Mouse (Mus musculus) CH12.LX (cell line): ENCODE measurements around the gene Nid1. TPM values are rescaled to one million over a fixed set of nuclear protein-coding genes. Genes with fewer than 3 reads are reported as not detected.

Experiments
- DNase-seq: peaks from one replicate; pipeline ENCODE4 v3.0.0-alpha.2; 2013; ENCODE audit errors: extremely low read depth
- H3K27ac ChIP-seq: 2 replicates; pipeline ENCODE4 v1.5.1; 2012; ENCODE audit warnings: low read depth, mild to moderate bottlenecking, control low read depth, moderate library complexity; ENCODE audit not compliant: insufficient read depth
- H3K27me3 ChIP-seq: replicated peaks from 2 replicates; pipeline ENCODE3; 2012; ENCODE audit warnings: inconsistent platforms
- H3K36me3 ChIP-seq, 2 experiments: replicated peaks in 1 of 2; 2 replicates each; pipeline versions ENCODE3 to v1.6.1; 2012; ENCODE audit warnings: inconsistent platforms in 1 of 2, low read length in 1 of 2, mild to moderate bottlenecking in 1 of 2, mixed read lengths in 1 of 2, moderate library complexity in 1 of 2; ENCODE audit not compliant: control insufficient read depth in 1 of 2, insufficient read depth in 1 of 2
- H3K4me1 ChIP-seq, 2 experiments: 2 replicates each; pipeline ENCODE4 v1.6.1; 2012; ENCODE audit warnings: inconsistent platforms in 1 of 2, moderate library complexity in 1 of 2; ENCODE audit not compliant: insufficient read depth in 2 of 2, control insufficient read depth in 1 of 2
- H3K4me2 ChIP-seq: 2 replicates; pipeline ENCODE4 v1.6.1; 2012; ENCODE audit warnings: low read depth, mild to moderate bottlenecking, control low read depth; ENCODE audit not compliant: poor library complexity, insufficient read depth, severe bottlenecking
- H3K4me3 ChIP-seq, 3 experiments: fragments of 150-350 bp in 1 of 3; sonication (generic) in 1 of 3; replicated peaks in 1 of 3; 2 replicates each; pipeline versions ENCODE3 to v1.5.1; 2011 to 2012; ENCODE audit warnings: low read depth in 2 of 3, low read length in 2 of 3, mild to moderate bottlenecking in 2 of 3, moderate library complexity in 2 of 3, control low read depth in 1 of 3, improper control_type of control experiment in 1 of 3, inconsistent platforms in 1 of 3, mixed read lengths in 1 of 3; ENCODE audit not compliant: poor library complexity in 1 of 3
- H3K79me2 ChIP-seq: replicated peaks from 2 replicates; pipeline ENCODE4 v1.6.1; 2012; ENCODE audit warnings: mild to moderate bottlenecking, moderate library complexity; ENCODE audit not compliant: control insufficient read depth, poor library complexity, insufficient read depth, severe bottlenecking; ENCODE audit errors: extremely low read depth
- H3K9ac ChIP-seq: 2 replicates; pipeline ENCODE4 v1.6.1; 2012; ENCODE audit warnings: low read depth, mild to moderate bottlenecking, control low read depth, moderate library complexity; ENCODE audit not compliant: insufficient read depth
- H3K9me3 ChIP-seq: replicated peaks from 2 replicates; pipeline ENCODE3; 2012; ENCODE audit warnings: low read length, inconsistent platforms, mixed read lengths
- CTCF ChIP-seq, 2 experiments: IDR thresholded peaks in 1 of 2; conservative IDR thresholded peaks in 1 of 2; 2 replicates each; pipeline ENCODE4 v1.5.1; 2011 to 2012; ENCODE audit warnings: low read depth in 2 of 2, low read length in 2 of 2, improper control_type of control experiment in 1 of 2, inconsistent platforms in 1 of 2, mild to moderate bottlenecking in 1 of 2, moderate library complexity in 1 of 2
- ETS1 ChIP-seq: conservative IDR thresholded peaks from 2 replicates; pipeline ENCODE4 v1.6.1; 2012; ENCODE audit warnings: low read depth, mild to moderate bottlenecking, inconsistent platforms, low read length, improper control_type of control experiment, moderate library complexity
- HCFC1 ChIP-seq: IDR thresholded peaks from 2 replicates; pipeline ENCODE4 v1.6.1; 2012; ENCODE audit warnings: low read depth, mild to moderate bottlenecking, inconsistent platforms, low read length, improper control_type of control experiment
- JUND ChIP-seq: conservative IDR thresholded peaks from 2 replicates; pipeline ENCODE4 v1.6.1; 2011; ENCODE audit warnings: low read depth, low read length, improper control_type of control experiment
- MAX ChIP-seq: IDR thresholded peaks from 2 replicates; pipeline ENCODE4 v1.6.1; 2011; ENCODE audit warnings: low read length, improper control_type of control experiment
- MAZ ChIP-seq: IDR thresholded peaks from 2 replicates; pipeline ENCODE4 v1.6.1; 2012; ENCODE audit warnings: low read depth, mild to moderate bottlenecking, inconsistent platforms, low read length, improper control_type of control experiment, moderate library complexity
- MEF2A ChIP-seq: IDR thresholded peaks from 2 replicates; pipeline ENCODE4 v1.6.1; 2014; ENCODE audit warnings: low read depth, mild to moderate bottlenecking, inconsistent platforms, low read length, improper control_type of control experiment, borderline replicate concordance
- NRF1 ChIP-seq: IDR thresholded peaks from 2 replicates; pipeline ENCODE4 v1.6.1; 2014; ENCODE audit warnings: low read depth, mild to moderate bottlenecking, inconsistent platforms, low read length, improper control_type of control experiment, moderate library complexity
- RAD21 ChIP-seq: IDR thresholded peaks from 2 replicates; pipeline ENCODE4 v1.6.1; 2011; ENCODE audit warnings: low read depth, mild to moderate bottlenecking, low read length, improper control_type of control experiment, moderate library complexity
- TBP ChIP-seq: conservative IDR thresholded peaks from 2 replicates; pipeline ENCODE4 v1.6.1; 2011; ENCODE audit warnings: low read depth, low read length, improper control_type of control experiment
- ZNF384 ChIP-seq: IDR thresholded peaks from 2 replicates; pipeline ENCODE4 v1.6.1; 2012; ENCODE audit warnings: low read depth, low read length, improper control_type of control experiment, inconsistent platforms
- dilution Hi-C: fragments of 300-500 bp; cut with MboI; formaldehyde crosslinking; loops from 2 replicates; pipeline ENCODE4 v1.14.3; 2020; ENCODE audit warnings: low sequenced_read_pairs; ENCODE audit not compliant: extremely low pct_unique_long_range_greater_than_20kb, extremely low pct_ligation_motif_present
- in situ Hi-C: fragments of 300-500 bp; cut with MboI; formaldehyde crosslinking; loops from 3 replicates; pipeline ENCODE4 v1.14.3; 2019; ENCODE audit warnings: low sequenced_read_pairs, low pct_ligation_motif_present, low pct_unique_long_range_greater_than_20kb, mixed read lengths
- polyA plus RNA-seq: library from polyadenylated mRNA; unstranded; fragments of >175 nt; gene quantifications from 2 replicates; pipeline ENCODE4 v1.2.1, GENCODE M21; 2012; ENCODE audit warnings: low read depth; ENCODE audit not compliant: insufficient read length
- total RNA-seq, 2 experiments: library from RNA; depleted of rRNA; stranded (reverse); fragments of 300-350 nt in 1 of 2; fragments of >200 nt in 1 of 2; gene quantifications; 2 replicates each; pipeline ENCODE4 v1.2.3; 2012 to 2014

Nid1 gene
- total and polyA plus RNA-seq, 3 experiments: 0.30 to 0.94 (median 0.38) TPM

GRCm38 (mm10) chr13:13552020-13552419 lies 114.7 kb downstream of the Nid1 start:
- in situ Hi-C loops: loop anchor here (5.0 kb wide), 1 partner anchor 35 kb away; no protein-coding TSS in a partner anchor
- Histone ChIP-seq H3K36me3 (no peaks in the 10 kb centered on the region), H3K9ac (no peak overlapping the region), H3K9me3 (peaks cover 7% of the 10 kb centered on the region), H3K27ac (no peak overlapping the region), H3K79me2 (no peaks in the 10 kb centered on the region), H3K4me1 (peaks cover 21 to 69% of the 10 kb centered on the region in 2 experiments), H3K4me2 (no peak overlapping the region), H3K27me3 (no peaks in the 10 kb centered on the region), H3K4me3 (no peak overlapping the region)
- DNase-seq: no peak
- dilution Hi-C loops: no loop called here
- TF ChIP-seq ETS1 (no peak), HCFC1 (no peak), JUND (no peak)

- Histone ChIP-seq H3K4me2 (no peak overlapping the region), H3K79me2 (no peaks in the 10 kb centered on the region), H3K4me1 (peaks cover 29 to 86% of the 10 kb centered on the region in 2 experiments), H3K9ac (no peak overlapping the region; the same call in 1 of the 2 replicates), H3K4me3 (no peak overlapping the region), H3K9me3 (peaks cover 3% of the 10 kb centered on the region), H3K27ac (no peak overlapping the region), H3K36me3 (no peaks in the 10 kb centered on the region), H3K27me3 (no peaks in the 10 kb centered on the region)
- in situ Hi-C loops: loop anchor here (5.0 kb wide), 1 partner anchor 34 kb away; no protein-coding TSS in a partner anchor
- DNase-seq: peak; percentile 17
- TF ChIP-seq MEF2A (0 out of 2 replicates have a peak, but pooled peaks have one; percentile 39), ZNF384 (peak; percentile 30; the same call in 1 of the 2 replicates), MAX (no peak), JUND (peak; percentile 41), NRF1 (no peak), RAD21 (no peak)
- dilution Hi-C loops: no loop called here
Measured at GRCm38 (mm10) chr13:13553660-13554059, 116.3 kb downstream of the Nid1 start.

GRCm38 (mm10) chr13:13555196-13555595 lies 117.8 kb downstream of the Nid1 start:
- in situ Hi-C loops: no loop called here
- no peak for DNase-seq
- Histone ChIP-seq H3K4me2 (no peak overlapping the region), H3K4me1 (peaks cover 27 to 87% of the 10 kb centered on the region in 2 experiments), H3K79me2 (no peaks in the 10 kb centered on the region), H3K9me3 (no peaks in the 10 kb centered on the region), H3K36me3 (no peaks in the 10 kb centered on the region), H3K4me3 (no peak overlapping the region), H3K27me3 (no peaks in the 10 kb centered on the region), H3K27ac (no peak overlapping the region), H3K9ac (no peak overlapping the region)
- dilution Hi-C loops: no loop called here
- TF ChIP-seq CTCF (conservative IDR thresholded peaks at IDR 0.05 in 1 of 2, IDR thresholded peaks at IDR 0.05 in 1 of 2; ENCODE audit: low read depth in 2 of 2, low read length in 2 of 2): no peak
- TF ChIP-seq TBP: no peak
- TF ChIP-seq ETS1: no peak
- TF ChIP-seq MAZ: no peak
